Mouse (Mus musculus) heart, adult 8-10 months (tissue): Measurements from ENCODE around the gene Dmrtc1c2. TPM values are rescaled to one million over a fixed set of nuclear protein-coding genes. Genes with fewer than 3 reads are reported as not detected.
"Not testable (repeated sequence)": the region's sequence is repeated elsewhere in the genome, so short reads cannot be mapped to it uniquely, and the experiment has no call there.

Experiments
- DNase-seq: peaks from one replicate; pipeline ENCODE4 v3.0.0; 2022; ENCODE audit warnings: low spot score
- total RNA-seq, 4 experiments: library from RNA; stranded (reverse); gene quantifications; 2 replicates each; pipeline ENCODE4 v1.2.4; 2022

Dmrtc1c2 gene
- not detected for total RNA-seq

DNA sequence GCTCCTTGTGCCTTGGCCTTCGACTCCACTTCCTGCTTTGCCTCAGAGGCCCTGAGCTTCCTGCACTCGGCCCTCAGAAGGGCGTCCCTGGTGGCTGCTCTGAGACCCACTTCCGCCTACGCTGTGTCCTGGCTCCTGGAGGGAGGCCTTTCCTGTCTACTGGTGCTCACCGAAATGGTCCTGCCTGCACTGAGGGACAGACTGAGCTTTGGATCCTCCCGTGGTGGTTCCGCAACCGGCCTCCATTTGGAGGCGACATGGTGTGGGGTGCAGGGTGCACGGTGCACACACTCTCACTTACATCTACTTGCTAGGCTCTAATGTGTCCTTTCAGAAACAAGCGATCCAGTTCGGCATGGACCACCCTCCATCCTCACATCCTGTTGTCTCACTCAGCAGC, at the start of gene Dmrtc1c2:
Gene Dmrtc1c2 (minus strand): TSS at position 101 of the 400 bp plus-strand sequence.
- DNase-seq, result not testable (repeated sequence)

- DNase-seq, result no peak
Measured at GRCm38 (mm10) chrX:102867871-102868270, 13.5 kb upstream of the Dmrtc1c2 start, which contains the start of gene 1700031F05Rik. Gene 1700031F05Rik (minus strand): TSS chrX:102867971.

DNA sequence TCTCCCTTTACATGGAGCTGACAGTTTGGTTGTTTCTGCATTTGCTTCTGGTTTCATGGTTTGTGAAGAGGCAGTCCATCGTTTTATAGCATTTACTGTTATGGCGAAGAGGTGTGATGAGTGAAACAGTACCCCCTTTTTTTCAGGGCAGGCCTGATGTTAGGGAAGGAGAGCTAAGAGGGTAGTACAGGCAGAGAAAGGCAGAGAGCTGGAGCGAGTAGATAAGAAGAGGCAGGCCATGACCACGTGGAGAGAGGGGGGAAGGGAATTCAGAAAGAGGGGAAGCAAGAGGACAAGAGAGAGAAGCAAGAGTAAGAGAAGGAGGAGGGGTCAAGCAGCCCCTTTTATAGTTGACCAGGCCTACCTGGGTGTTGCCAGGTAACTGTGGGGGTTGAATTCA, 42.1 kb downstream of the Dmrtc1c2 start:
- no peak for DNase-seq

- not testable (repeated sequence) for DNase-seq
Measured at GRCm38 (mm10) chrX:102802663-102803062, 51.8 kb downstream of the Dmrtc1c2 start, which contains the start of gene Dmrtc1c1. Gene Dmrtc1c1 (plus strand): TSS chrX:102802963.

Other genes with a start within 250 kb of the Dmrtc1c2 start
- gene Phka1, start 210.4 kb downstream of the Dmrtc1c2 start, total RNA-seq, result 10 to 100 TPM; 35.0 to 52.4 (median 39.0) TPM
- gene Gm3880, start 167.6 kb downstream of the Dmrtc1c2 start, total RNA-seq, result not detected
- gene Gm9112, start 147.0 kb downstream of the Dmrtc1c2 start, total RNA-seq, result not detected
- not detected for gene Dmrtc1b, start 146.8 kb downstream of the Dmrtc1c2 start, total RNA-seq
- gene Dmrtc1c1, start 51.7 kb downstream of the Dmrtc1c2 start, total RNA-seq, result not detected
- not detected for gene 1700031F05Rik, start 13.4 kb upstream of the Dmrtc1c2 start, total RNA-seq
- gene Dmrtc1a, start 54.1 kb upstream of the Dmrtc1c2 start, total RNA-seq, result under 1 TPM in 3 of 4 experiments, not detected in 1; 0.28 to 0.43 (median 0.41) TPM
- gene 1700011M02Rik, start 54.3 kb upstream of the Dmrtc1c2 start, total RNA-seq, result not detected
- not detected for gene 1700018G05Rik, start 73.8 kb upstream of the Dmrtc1c2 start, total RNA-seq